Mouse (Mus musculus): ENCODE measurements at regions not wholly inside any gene's neighbourhood (a gene's known extent, or its start where the extent isn't known, plus 50 kb on each side); places are given as distances from the start of the nearest gene placed in this dataset.
"Not testable (repeated sequence)": the region's sequence is repeated elsewhere in the genome, so short reads cannot be mapped to it uniquely, and the experiment has no call there.

- DNase-seq: peak; percentile 92
These were observed 153.7 kb downstream of the Car8 start for GRCm38 (mm10) chr4:8084954-8085639.

- no peak for DNase-seq
These were observed 159.5 kb downstream of the Car8 start for GRCm38 (mm10) chr4:8079349-8079748.

- no peak for DNase-seq
These were observed 165.8 kb downstream of the Car8 start for GRCm38 (mm10) chr4:8072989-8073573.

- not testable (repeated sequence) for DNase-seq
These were observed 168.1 kb downstream of the Car8 start for GRCm38 (mm10) chr4:8070693-8071092.

- no peak for DNase-seq
These were observed 170.8 kb downstream of the Car8 start for GRCm38 (mm10) chr4:8068086-8068485.

GRCm38 (mm10) chr4:8041776-8042175 is 197.1 kb downstream of the Car8 start:
- DNase-seq: no peak

GRCm38 (mm10) chr4:8037863-8038262 is 201.0 kb downstream of the Car8 start:
- no peak for DNase-seq

GRCm38 (mm10) chr4:8033402-8033801 is 205.4 kb downstream of the Car8 start:
- not testable (repeated sequence) for DNase-seq

GRCm38 (mm10) chr4:8005155-8005554 is 233.7 kb downstream of the Car8 start:
- DNase-seq: peak; percentile 16 to 33

GRCm38 (mm10) chr4:7997575-7997953 is 241.3 kb downstream of the Car8 start:
- DNase-seq: no peak

GRCm38 (mm10) chr4:7996923-7997574 is 241.8 kb downstream of the Car8 start:
- no peak for DNase-seq

- no peak for DNase-seq
These were observed 245.9 kb downstream of the Car8 start for GRCm38 (mm10) chr4:7992944-7993343.

GRCm38 (mm10) chr4:7987781-7988180 is 251.1 kb downstream of the Car8 start:
- no peak for DNase-seq

- no peak for DNase-seq
These were observed 251.5 kb downstream of the Car8 start for GRCm38 (mm10) chr4:7987346-7987745.

- no peak for DNase-seq
These were observed 254.0 kb downstream of the Car8 start for GRCm38 (mm10) chr4:7984814-7985213.

- DNase-seq: no peak
These were observed 259.0 kb downstream of the Car8 start for GRCm38 (mm10) chr4:7979772-7980351.

- DNase-seq: no peak
These were observed 261.0 kb downstream of the Car8 start for GRCm38 (mm10) chr4:7977661-7978444.

- DNase-seq: no peak
These were observed 268.6 kb downstream of the Car8 start for GRCm38 (mm10) chr4:7970272-7970671.

- DNase-seq: no peak
These were observed 273.2 kb downstream of the Car8 start for GRCm38 (mm10) chr4:7965663-7966062.

- peak; percentile 2 for DNase-seq
These were observed 277.2 kb downstream of the Car8 start for GRCm38 (mm10) chr4:7961521-7962172.

GRCm38 (mm10) chr4:7960335-7960734 is 278.5 kb downstream of the Car8 start:
- no peak for DNase-seq

GRCm38 (mm10) chr4:7948020-7948419 is 290.8 kb downstream of the Car8 start:
- no peak for DNase-seq
